Mouse (Mus musculus): Measurements from ENCODE around the gene Bbs9. TPM values are rescaled to one million over a fixed set of nuclear protein-coding genes. Genes with fewer than 3 reads are reported as not detected.
A peak's percentile ranks its signal among the peaks of the same experiment; 100 is the strongest.
"Not testable (repeated sequence)": the region's sequence is repeated elsewhere in the genome, so short reads cannot be mapped to it uniquely, and the experiment has no call there.

Gene Bbs9
- 10 to 100 TPM; 22.8 to 24.5 TPM for total RNA-seq (2021)

GRCm38 (mm10) chr9:22475424-22475868, at the start of gene Bbs9:
Gene Bbs9, plus strand, starts transcription at chr9:22475715.
- peak; percentile 95 for DNase-seq

GRCm38 (mm10) chr9:22428028-22428665, 47.4 kb upstream of the Bbs9 start:
- DNase-seq = no peak

- DNase-seq = no peak
Observed at GRCm38 (mm10) chr9:22428666-22429410, 46.7 kb upstream of the Bbs9 start.

- no peak for DNase-seq
Observed at GRCm38 (mm10) chr9:22429533-22430241, 45.8 kb upstream of the Bbs9 start.

DNA sequence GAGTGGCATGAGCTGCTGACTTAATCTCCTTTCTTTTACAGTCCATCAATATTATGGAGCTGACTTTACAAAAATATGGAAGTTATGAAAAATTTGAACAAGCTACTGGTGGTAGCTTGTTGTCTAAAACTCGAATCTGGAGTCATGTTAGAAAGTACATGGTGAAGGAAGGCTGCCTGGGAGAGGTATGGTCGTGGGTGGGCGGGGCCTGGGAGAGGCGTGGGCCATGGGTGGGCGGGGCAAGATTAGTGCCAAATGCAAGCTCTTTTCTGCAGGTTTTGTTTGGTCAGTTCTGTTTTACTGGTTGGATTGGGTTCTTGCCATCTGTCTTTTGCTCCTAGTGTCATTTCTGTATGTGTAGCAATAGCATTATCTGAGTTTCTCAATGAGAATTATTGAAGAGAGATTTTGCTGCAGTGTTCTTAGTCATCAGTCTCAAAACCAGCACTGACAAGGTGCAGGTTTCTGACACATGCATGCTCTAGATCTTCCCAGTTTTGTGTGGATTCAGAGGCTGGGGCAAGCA, 45.1 kb upstream of the Bbs9 start:
- DNase-seq = no peak

- DNase-seq = no peak
Observed at GRCm38 (mm10) chr9:22433221-22433620, 42.3 kb upstream of the Bbs9 start.

DNA sequence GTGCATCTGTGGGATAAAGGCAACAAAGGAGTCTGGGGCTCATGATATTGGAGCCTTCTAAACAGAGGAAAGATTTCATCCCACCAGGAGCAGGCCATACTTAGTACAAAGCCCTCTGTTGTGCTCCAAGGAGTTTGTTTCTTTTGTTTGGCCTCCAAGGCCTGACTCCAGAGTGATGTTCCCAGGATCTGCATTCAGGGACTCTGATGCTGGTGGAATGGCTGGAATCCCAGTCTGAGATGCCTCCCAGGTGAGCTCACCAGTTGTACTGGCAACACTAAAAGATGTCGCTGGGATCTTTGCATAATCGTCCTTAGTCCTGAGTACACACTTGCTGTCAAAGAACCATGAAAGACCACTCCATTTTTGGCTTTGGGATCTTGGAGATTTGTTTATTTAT, 41.4 kb upstream of the Bbs9 start:
- no peak for DNase-seq

DNA sequence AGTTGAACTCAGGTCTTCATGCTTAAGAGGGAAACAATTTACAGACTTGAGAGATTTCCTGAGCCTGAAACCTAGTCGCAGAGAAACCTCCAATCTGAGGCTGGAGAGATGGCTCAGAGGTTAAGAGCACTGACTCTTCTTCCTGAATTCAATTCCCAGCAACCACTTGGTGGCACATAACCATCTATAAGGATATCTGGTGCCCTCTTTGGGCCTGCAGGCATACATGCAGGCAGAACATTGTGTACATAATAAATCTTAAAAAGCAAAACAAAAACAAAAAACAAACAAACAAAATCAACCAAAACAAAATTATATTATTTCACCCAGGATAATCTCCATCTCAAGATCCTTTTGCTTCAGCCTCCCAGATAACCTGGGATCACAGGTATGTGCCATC, 36.7 kb upstream of the Bbs9 start:
- no peak for DNase-seq

- DNase-seq = no peak
Observed at GRCm38 (mm10) chr9:22443157-22443556, 32.4 kb upstream of the Bbs9 start.

- DNase-seq = no peak
Observed at GRCm38 (mm10) chr9:22445123-22445522, 30.4 kb upstream of the Bbs9 start.

- DNase-seq = no peak
Observed at GRCm38 (mm10) chr9:22447213-22447612, 28.3 kb upstream of the Bbs9 start.

- no peak for DNase-seq
Observed at GRCm38 (mm10) chr9:22448420-22448819, 27.1 kb upstream of the Bbs9 start.

- DNase-seq = no peak
Observed at GRCm38 (mm10) chr9:22449209-22449608, 26.3 kb upstream of the Bbs9 start.

GRCm38 (mm10) chr9:22452697-22453096, 22.8 kb upstream of the Bbs9 start:
- DNase-seq = no peak

GRCm38 (mm10) chr9:22453501-22453924, 22.0 kb upstream of the Bbs9 start:
- no peak for DNase-seq

DNA sequence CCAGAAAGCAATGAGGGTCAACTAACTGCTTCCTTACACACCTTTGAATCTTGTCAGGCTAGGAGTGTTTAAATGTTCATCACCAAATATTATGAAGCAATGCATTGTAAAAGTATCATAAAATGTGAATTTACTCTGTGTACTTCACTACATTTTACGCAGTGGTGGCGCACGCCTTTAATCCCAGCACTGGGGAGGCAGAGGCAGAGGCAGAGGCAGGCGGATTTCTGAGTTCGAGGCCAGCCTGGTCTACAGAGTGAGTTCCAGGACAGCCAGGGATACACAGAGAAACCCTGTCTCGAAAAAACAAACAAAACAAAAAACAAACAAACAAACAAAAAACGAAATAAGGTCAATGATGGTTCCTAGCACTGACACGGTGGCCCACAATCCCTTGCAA, 21.5 kb upstream of the Bbs9 start, which contains the start of gene Gm17545:
TSS of gene Gm17545 (plus strand) at position 301 of the 400 bp plus-strand sequence.
- not testable (repeated sequence) for DNase-seq

- no peak for DNase-seq
Observed at GRCm38 (mm10) chr9:22455041-22455440, 20.5 kb upstream of the Bbs9 start.

DNA sequence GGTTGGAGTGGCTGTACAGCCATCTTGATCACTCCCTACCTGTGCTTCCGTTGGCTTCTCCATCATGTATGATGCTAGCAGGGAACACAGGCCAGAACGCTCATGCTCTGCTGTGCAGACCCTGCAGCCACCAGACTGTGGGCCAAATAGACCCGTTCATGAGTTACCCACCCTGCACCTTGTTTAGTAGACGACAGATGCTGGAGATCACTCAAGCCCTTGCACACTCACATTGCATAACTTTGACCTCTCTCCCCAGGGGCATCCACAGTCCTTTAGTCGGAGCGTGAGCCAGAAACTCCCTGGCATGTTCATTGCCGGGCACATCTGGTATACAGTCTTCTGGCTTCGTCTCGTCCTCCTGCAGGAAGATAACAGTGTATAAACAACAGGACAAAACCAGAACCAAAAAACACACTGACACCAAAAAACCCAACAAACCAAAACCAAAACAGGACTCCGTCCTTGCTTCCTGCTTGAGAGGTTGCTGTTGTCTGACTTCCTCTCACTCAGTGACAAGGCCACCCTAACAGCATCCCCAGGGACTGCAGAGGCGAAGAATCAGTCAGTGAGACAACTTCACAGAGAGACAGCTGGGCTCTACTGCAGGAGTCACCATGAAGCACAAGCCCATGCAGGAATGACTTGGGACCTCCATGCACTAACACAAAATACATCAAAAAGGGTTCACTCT, 18.2 kb upstream of the Bbs9 start:
- DNase-seq = no peak

GRCm38 (mm10) chr9:22461946-22462345, 13.6 kb upstream of the Bbs9 start:
- peak; percentile 36 to 53 for DNase-seq

DNA sequence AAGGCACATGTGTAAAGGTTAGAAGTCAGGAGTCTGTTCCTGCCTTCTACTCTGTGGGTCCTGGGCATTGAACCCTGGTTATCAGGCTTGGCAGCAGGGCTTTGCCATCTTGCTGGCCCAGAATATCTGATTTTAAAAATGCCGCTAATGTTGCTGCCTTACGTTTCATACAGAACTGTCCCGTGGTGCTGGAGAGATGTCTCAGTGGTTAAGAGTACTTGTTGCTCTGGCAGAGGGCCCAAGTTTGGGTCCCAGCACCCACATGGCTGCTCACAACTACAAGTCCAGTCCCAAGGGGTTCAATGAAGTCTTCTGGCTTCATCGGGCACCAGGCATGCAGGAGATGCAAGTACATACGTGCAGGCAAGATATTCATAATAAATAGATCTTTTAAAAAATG, 9.3 kb upstream of the Bbs9 start:
- no peak for DNase-seq

DNA sequence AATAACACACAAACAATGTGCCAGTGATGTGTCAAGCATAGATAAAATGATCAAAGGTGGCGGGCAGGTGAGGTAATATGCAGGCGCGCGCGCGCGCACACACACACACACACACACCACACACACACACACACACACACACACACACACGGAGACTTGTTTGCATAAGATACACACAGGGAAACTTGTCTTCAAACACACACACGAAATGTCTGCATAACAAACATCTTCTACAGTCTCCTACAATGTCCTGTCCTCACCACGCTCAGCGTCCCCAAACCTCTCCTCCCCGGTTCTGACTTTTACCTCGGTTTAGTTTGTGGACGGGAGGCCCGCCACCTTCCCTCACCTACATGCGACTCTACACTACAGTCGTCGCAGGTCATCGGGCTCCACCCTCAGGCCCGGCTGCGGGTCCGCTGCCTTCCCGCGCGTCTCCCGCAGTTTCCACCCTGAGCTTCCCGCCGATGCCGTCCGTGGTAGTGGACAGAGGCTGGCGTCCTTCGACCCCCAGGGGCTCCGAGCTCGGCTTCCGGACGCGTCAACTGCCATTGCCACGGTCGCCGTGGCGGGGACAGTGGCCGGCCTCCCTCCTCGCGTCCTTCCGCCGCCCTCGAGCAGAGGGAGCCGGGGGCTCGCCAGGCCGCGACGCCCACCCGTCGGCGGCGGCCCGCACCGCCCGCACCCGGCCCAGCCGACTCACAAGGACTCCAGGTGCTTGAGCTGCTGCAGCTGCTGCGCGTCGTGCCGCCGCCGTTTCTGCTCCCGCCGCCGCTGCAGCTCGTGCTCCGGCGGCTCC, 7.9 kb upstream of the Bbs9 start:
- DNase-seq = peak; percentile 38 to 51

All from layer of hippocampus, postnatal 36 days (tissue).